Mouse (Mus musculus) megakaryocyte-erythroid progenitor cell, adult 5-6 weeks (primary cell): ENCODE data around the gene Psmb9. TPM values are rescaled to one million over a fixed set of nuclear protein-coding genes. Genes with fewer than 3 reads are reported as not detected.
"Not testable (repeated sequence)": the region's sequence is repeated elsewhere in the genome, so short reads cannot be mapped to it uniquely, and the experiment has no call there.

ENCODE experiments used
- ATAC-seq: replicated peaks from 2 replicates; pipeline ENCODE4 v1.8.0; 2016; ENCODE audit warnings: mild to moderate bottlenecking, inconsistent platforms; ENCODE audit not compliant: severe bottlenecking, poor library complexity, low FRiP score, low TSS enrichment
- total RNA-seq, 2 experiments: library from RNA; stranded (forward) in 1 of 2; stranded (reverse) in 1 of 2; fragments of 200-1000, 215-1000 nt in 1 of 2; fragments of >200 nt in 1 of 2; fragmentation: Nextera tagmentation in 1 of 2; gene quantifications; 2 replicates each; pipeline ENCODE4 v1.2.3; 2014 to 2017

The Psmb9 gene
- total RNA-seq (2014; fragmentation: Nextera tagmentation) (55.1 and 57.5 TPM in 2 replicates), total RNA-seq (2017) (56.2 and 95.8 TPM in 2 replicates)

GRCm38 (mm10) chr17:34187261-34187916 lies at the start of gene Psmb9, which contains the start of gene Tap1:
TSS of gene Psmb9 (minus strand) at chr17:34187764.
TSS of gene Tap1 (plus strand) at chr17:34187553.
- peak; percentile 80 for ATAC-seq

GRCm38 (mm10) chr17:34236691-34237090 lies 49.1 kb upstream of the Psmb9 start:
- ATAC-seq = no peak

DNA sequence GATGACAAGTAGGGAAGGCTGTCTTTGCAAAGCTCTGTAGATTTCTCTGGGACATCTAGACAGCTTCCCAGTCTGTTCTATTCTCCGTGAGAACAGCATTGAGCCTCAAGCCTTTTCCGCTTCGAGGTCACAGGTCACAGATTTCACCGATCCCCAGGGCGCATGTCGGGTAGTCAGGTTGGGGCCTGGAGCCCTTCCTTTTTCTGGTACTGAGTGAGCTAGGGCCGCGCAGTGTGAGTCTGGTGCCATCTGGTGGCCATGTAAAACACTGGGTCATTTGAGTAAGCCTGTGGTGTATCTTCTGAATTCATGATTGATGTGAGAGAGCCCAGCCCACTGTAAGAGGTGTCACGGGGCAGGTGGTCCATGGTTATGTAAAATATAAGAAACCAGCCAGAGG lies 47.4 kb upstream of the Psmb9 start:
- ATAC-seq = peak; percentile 90

DNA sequence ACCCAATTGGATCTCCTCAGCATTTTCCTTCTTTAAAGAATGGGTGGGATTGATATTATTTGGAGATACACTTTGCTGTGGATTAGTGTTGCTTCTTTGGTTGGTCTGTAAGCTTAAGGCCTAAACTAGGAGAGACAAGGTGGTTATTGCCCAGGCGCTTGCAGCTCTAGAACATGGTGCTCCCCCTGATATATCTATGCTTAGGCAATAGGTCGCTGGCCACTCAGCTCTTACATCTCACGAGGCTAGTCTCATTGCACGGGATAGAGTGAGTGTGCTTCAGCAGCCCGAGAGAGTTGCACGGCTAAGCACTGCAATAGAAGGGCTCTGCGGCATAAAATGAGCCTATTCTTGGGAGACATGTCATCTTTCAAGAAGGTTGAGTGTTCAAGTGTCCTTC lies 44.5 kb upstream of the Psmb9 start:
- not testable (repeated sequence) for ATAC-seq

DNA sequence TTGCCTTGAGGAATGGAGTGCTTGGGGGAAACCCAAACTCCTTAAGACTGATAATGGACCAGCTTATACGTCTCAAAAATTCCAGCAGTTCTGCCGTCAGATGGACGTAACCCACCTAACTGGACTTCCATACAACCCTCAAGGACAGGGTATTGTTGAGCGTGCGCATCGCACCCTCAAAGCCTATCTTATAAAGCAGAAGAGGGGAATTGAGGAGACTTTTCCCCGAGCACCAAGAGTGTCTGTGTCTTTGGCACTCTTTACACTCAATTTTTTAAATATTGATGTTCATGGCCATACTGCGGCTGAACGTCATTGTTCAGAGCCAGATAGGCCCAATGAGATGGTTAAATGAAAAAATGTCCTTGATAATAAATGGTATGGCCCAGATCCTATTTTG lies 43.4 kb upstream of the Psmb9 start:
- not testable (repeated sequence) for ATAC-seq

GRCm38 (mm10) chr17:34225911-34226310 lies 38.3 kb upstream of the Psmb9 start:
- not testable (repeated sequence) for ATAC-seq

DNA sequence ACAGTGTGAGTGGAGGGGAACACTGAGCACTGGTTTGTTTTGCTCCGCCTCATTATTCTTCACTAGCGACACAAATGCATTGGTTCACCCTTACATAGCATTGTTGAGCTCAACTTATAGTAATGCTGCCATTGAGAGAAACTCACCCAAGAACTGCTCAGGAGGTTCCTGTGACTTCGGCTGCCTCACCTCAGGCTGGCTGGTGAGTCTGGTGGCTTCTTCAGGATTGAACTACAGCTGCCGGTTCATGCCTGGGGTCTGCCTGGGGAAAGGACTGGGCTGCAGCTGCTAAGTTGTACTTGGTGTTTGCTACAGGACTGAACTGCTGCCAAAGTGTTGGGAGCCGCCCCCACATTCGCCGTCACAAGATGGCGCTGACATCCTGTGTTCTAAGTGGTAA lies 37.9 kb upstream of the Psmb9 start:
- ATAC-seq = no peak

DNA sequence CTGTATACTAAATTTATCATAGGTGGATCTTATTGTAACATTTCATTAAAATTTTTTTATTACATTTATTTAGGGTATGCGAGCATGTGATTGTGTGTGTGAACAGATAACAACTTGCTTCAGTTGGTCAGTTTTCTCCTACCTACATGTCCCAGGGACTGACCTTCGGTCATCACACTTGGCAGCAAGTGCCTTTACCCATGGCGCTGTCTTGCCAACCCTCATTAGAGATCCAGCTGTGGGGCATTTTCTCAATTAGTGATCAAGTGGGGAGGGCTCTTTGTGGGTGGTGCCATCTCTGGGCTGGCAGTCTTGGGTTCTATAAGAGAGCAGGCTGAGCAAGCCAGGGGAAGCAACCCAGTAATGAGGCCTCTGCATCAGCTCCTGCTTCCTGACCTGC lies 37.3 kb upstream of the Psmb9 start:
- ATAC-seq = no peak

DNA sequence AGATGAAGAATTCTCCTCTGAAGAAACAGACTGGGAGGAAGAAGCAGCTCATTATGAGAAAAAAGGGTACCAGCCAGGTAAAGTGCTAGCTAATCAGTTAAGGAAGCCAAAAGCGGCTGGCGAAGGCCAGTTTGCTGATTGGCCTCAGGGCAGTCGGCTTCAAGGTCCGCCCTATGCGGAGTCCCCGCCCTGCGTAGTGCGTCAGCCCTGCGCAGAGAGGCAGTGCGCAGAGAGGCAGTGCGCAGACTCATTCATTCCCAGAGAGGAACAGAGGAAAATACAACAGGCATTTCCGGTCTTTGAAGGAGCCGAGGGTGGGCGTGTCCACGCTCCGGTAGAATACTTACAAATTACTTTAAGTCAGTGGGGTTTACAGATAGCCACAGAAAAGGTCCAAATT lies 32.8 kb upstream of the Psmb9 start:
- ATAC-seq = not testable (repeated sequence)

DNA sequence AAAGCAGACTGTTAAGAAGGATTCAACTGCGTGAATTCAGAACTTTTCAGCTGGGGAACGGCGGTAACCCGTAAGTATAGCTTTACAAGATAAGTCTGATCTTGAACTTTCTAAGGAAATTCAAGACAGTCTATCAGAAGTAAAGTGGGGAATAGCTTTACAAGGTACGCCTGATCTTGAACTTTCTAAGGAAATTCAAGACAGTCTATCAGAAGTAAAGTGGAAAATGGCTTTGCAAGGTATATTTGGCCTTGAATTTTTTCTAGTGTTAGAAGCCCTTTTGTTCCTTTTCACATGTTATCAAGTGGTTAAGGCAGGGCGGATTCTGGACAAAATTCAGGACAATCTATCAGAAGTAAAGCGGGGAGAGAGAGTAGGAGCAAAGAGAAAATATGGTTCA lies 32.2 kb upstream of the Psmb9 start:
- ATAC-seq = not testable (repeated sequence)

- not testable (repeated sequence) for ATAC-seq
Measured at GRCm38 (mm10) chr17:34219096-34219495, 31.5 kb upstream of the Psmb9 start.

- peak; percentile 14; the same call in 1 of the 2 replicates for ATAC-seq
Measured at GRCm38 (mm10) chr17:34218675-34219074, 31.1 kb upstream of the Psmb9 start.

DNA sequence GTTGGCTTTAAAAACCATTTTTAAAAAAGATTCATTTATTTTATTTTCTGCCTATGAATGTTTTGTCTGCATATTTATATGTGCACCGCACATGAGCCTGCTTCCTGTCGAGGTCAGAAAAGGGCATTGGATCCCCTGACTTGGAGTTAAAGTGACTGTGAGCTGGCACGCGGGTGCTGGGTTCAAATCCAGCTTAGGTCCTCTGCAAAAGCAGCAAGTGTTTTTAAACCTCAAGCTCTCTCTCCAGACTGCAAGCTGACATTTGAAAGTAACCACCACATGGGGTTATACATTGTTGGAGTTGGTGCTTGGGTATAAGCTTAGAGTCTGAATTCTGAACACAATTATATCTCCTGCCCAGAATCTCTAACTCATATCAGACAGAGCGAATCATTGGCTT lies 30.4 kb upstream of the Psmb9 start:
- no peak for ATAC-seq

GRCm38 (mm10) chr17:34217216-34217928 lies 29.8 kb upstream of the Psmb9 start:
- peak; percentile 47; the same call in 1 of the 2 replicates for ATAC-seq

- no peak for ATAC-seq
Measured at GRCm38 (mm10) chr17:34215176-34215575, 27.6 kb upstream of the Psmb9 start.

GRCm38 (mm10) chr17:34213936-34214335 lies 26.4 kb upstream of the Psmb9 start:
- ATAC-seq = no peak

- no peak for ATAC-seq
Measured at GRCm38 (mm10) chr17:34211746-34212365, 24.3 kb upstream of the Psmb9 start.

DNA sequence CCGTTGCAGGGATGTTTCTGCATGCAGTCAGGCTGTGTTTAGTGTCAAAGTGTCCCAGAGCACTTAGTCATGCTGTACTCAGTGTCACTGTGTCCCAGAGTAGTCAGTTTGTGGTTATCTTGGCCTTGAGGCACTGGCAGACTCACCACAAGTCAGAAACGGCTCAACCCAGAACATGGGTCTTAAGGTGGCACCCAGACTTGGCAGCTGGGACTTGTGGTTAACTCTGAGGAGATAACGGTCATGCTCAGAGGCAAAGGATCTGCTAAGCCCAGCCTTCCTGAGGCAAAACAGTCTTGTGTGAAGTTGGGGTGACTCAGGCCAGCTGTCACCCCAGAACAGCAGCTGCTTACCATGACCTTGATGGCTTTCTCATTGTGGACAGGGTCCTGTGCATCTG lies 23.0 kb upstream of the Psmb9 start:
- peak; percentile 89 for ATAC-seq

DNA sequence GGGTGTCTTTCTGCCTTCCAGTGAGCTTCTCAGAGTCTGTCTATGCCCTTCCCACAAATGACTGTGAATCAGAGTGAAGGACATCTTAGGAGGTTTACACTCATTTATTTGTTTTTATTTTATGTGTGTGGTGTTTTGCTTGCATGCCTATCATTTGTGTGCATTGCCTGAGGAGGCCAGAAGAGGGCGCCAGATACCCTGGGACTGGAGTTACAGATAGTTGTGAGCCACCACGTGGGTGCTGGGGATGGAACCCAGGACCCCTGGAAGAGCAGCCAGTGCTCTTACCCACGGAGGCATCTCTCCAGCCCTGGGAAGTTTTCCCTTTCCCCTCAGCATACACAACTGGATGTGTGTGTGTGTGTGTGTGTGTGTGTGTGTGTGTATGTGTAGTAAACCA lies 22.1 kb upstream of the Psmb9 start:
- no peak for ATAC-seq

DNA sequence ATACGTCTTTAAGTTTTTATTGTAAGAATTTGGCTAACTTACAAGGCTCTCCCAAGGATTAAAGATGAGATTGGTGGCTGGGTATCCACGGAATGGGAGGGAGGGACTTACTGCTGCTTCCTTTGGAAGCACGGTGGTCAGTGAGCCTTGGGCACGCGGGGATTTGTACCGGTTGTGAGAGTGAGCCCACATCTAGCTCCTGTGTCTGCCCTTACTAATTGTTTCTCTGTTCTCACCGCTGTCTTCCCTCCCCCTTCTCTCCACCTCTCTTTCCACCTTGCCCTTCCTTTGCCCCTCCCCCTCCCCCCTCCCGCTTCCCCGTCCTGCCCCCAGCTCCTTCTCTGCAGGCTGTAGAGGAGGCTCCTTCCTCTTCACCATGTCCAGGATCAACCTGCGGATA lies 20.9 kb upstream of the Psmb9 start:
- no peak for ATAC-seq
